Mouse (Mus musculus): ENCODE data around the gene Cd163l1. TPM values are rescaled to one million over a fixed set of nuclear protein-coding genes. Genes with fewer than 3 reads are reported as not detected.

Gene Cd163l1
- polyA plus RNA-seq (2017; shearing (Covaris generic)) = under 1 TPM in 1 of 2 experiments, not detected in 1; 0.15 TPM

- no peak for ATAC-seq
Observed at GRCm38 (mm10) chr7:140217967-140218366, at the start of gene Cd163l1. Cd163l1 (plus strand) TSS chr7:140218267.

- ATAC-seq = no peak
Observed at GRCm38 (mm10) chr7:140169386-140169785, 48.7 kb upstream of the Cd163l1 start.

- no peak for ATAC-seq
Observed at GRCm38 (mm10) chr7:140170863-140171262, 47.2 kb upstream of the Cd163l1 start.

GRCm38 (mm10) chr7:140172936-140173335, 45.1 kb upstream of the Cd163l1 start, which contains the start of gene Olfr523:
Olfr523 (plus strand) TSS chr7:140173217.
- no peak for ATAC-seq

- ATAC-seq = no peak
Observed at GRCm38 (mm10) chr7:140179176-140179575, 38.9 kb upstream of the Cd163l1 start.

- no peak for ATAC-seq
Observed at GRCm38 (mm10) chr7:140180692-140181091, 37.4 kb upstream of the Cd163l1 start.

GRCm38 (mm10) chr7:140184206-140184605, 33.9 kb upstream of the Cd163l1 start:
- no peak for ATAC-seq

GRCm38 (mm10) chr7:140186646-140187620, 31.1 kb upstream of the Cd163l1 start:
- peak; percentile 65 for ATAC-seq

- no peak for ATAC-seq
Observed at GRCm38 (mm10) chr7:140187721-140188390, 30.2 kb upstream of the Cd163l1 start.

GRCm38 (mm10) chr7:140188391-140189328, 29.4 kb upstream of the Cd163l1 start:
- ATAC-seq = no peak

- ATAC-seq = no peak
Observed at GRCm38 (mm10) chr7:140190435-140190834, 27.6 kb upstream of the Cd163l1 start.

- ATAC-seq = no peak
Observed at GRCm38 (mm10) chr7:140192445-140192844, 25.6 kb upstream of the Cd163l1 start.

GRCm38 (mm10) chr7:140192851-140193250, 25.2 kb upstream of the Cd163l1 start:
- ATAC-seq = no peak

- no peak for ATAC-seq
Observed at GRCm38 (mm10) chr7:140194031-140194430, 24.0 kb upstream of the Cd163l1 start.

- no peak for ATAC-seq
Observed at GRCm38 (mm10) chr7:140196002-140196401, 22.1 kb upstream of the Cd163l1 start.

GRCm38 (mm10) chr7:140201090-140201489, 17.0 kb upstream of the Cd163l1 start:
- no peak for ATAC-seq

- no peak for ATAC-seq
Observed at GRCm38 (mm10) chr7:140205864-140206263, 12.2 kb upstream of the Cd163l1 start, which contains the start of gene Olfr524. Olfr524 (minus strand) TSS chr7:140205964.

- peak; percentile 29 for ATAC-seq
Observed at GRCm38 (mm10) chr7:140206904-140207303, 11.2 kb upstream of the Cd163l1 start.

GRCm38 (mm10) chr7:140208153-140208552, 9.9 kb upstream of the Cd163l1 start:
- peak; percentile 68 for ATAC-seq

GRCm38 (mm10) chr7:140208677-140209076, 9.4 kb upstream of the Cd163l1 start:
- no peak for ATAC-seq

- ATAC-seq = peak; percentile 78
Observed at GRCm38 (mm10) chr7:140213841-140214240, 4.2 kb upstream of the Cd163l1 start.

GRCm38 (mm10) chr7:140219268-140219667, 1.2 kb downstream of the Cd163l1 start:
- ATAC-seq = no peak
